Mouse (Mus musculus) small intestine, adult 2 months (tissue): Measurements from ENCODE around the gene 4930503E14Rik. TPM values are rescaled to one million over a fixed set of nuclear protein-coding genes. Genes with fewer than 3 reads are reported as not detected.
"Not testable (repeated sequence)": the region's sequence is repeated elsewhere in the genome, so short reads cannot be mapped to it uniquely, and the experiment has no call there.

Experiments
- H3K27ac ChIP-seq: fragments of 200-500 bp; 2 replicates; pipeline ENCODE4 v1.5.1; 2012; ENCODE audit warnings: low read depth, low read length, control low read depth, inconsistent platforms; ENCODE audit not compliant: insufficient read depth
- H3K27me3 ChIP-seq: fragments of 200-500 bp; 2 replicates; pipeline ENCODE4 v1.6.1; 2012; ENCODE audit warnings: mild to moderate bottlenecking, moderate library complexity, low read length, inconsistent platforms; ENCODE audit not compliant: control insufficient read depth, insufficient read depth
- H3K36me3 ChIP-seq: fragments of 200-500 bp; 2 replicates; pipeline ENCODE4 v1.6.1; 2012; ENCODE audit warnings: mild to moderate bottlenecking, low read length, control low read depth, inconsistent platforms; ENCODE audit not compliant: control insufficient read depth, insufficient read depth
- H3K4me1 ChIP-seq: fragments of 200-500 bp; 2 replicates; pipeline ENCODE4 v1.6.1; 2012; ENCODE audit warnings: low read length, inconsistent platforms, mixed read lengths; ENCODE audit not compliant: control insufficient read depth, insufficient read depth, insufficient read length
- H3K4me3 ChIP-seq: fragments of 200-500 bp; 2 replicates; pipeline ENCODE4 v1.5.1; 2012; ENCODE audit warnings: low read depth, mild to moderate bottlenecking, control low read depth, inconsistent platforms, low read length, moderate library complexity
- CTCF ChIP-seq: fragments of 200-500 bp; IDR thresholded peaks from 2 replicates; pipeline ENCODE4 v1.5.1; 2012; ENCODE audit warnings: low read depth, mild to moderate bottlenecking, control low read depth, inconsistent platforms, low read length, moderate library complexity, mixed read lengths; ENCODE audit not compliant: insufficient replicate concordance, insufficient read length; ENCODE audit errors: extremely low read depth
- POLR2A ChIP-seq: fragments of 200-500 bp; IDR thresholded peaks from 2 replicates; pipeline ENCODE4 v1.6.1; 2012; ENCODE audit warnings: low read depth, mild to moderate bottlenecking, control low read depth, inconsistent platforms, low read length, moderate library complexity
- WGBS: fragments of 180-500 bp; shearing (Covaris S2); methylation state at CpG from one replicate; pipeline ENCODE4 v1.1.7; 2018; 5-methylcytosine and 5-hydroxymethylcytosine counted together
- polyA plus RNA-seq: library from polyadenylated mRNA; depleted of rRNA; stranded (reverse); fragments of >200 nt; gene quantifications from 2 replicates; pipeline ENCODE4 v1.2.3, GENCODE M21; 2012; rRNA removed

The 4930503E14Rik gene
- polyA plus RNA-seq: not detected in 2 replicates

- not testable (repeated sequence) for H3K36me3 ChIP-seq, H3K4me1 ChIP-seq, H3K27ac ChIP-seq, H3K4me3 ChIP-seq, H3K27me3 ChIP-seq
- 87% methylated on average over 3 of the region's 3 CpGs for WGBS
These were observed at the start of gene 4930503E14Rik for GRCm38 (mm10) chr14:44213154-44213553. Gene 4930503E14Rik, minus strand, starts transcription at chr14:44213254.

- Histone ChIP-seq H3K4me3 (no peak overlapping the region), H3K36me3 (no peaks in the 10 kb centered on the region), H3K27me3 (no peaks in the 10 kb centered on the region), H3K4me1 (no peaks in the 10 kb centered on the region), H3K27ac (no peak overlapping the region)
- TF ChIP-seq CTCF (no peak), POLR2A (no peak)
- WGBS: 88% methylated on average over 16 of the region's 16 CpGs
These were observed 35.0 kb upstream of the 4930503E14Rik start for GRCm38 (mm10) chr14:44248039-44248438.

DNA sequence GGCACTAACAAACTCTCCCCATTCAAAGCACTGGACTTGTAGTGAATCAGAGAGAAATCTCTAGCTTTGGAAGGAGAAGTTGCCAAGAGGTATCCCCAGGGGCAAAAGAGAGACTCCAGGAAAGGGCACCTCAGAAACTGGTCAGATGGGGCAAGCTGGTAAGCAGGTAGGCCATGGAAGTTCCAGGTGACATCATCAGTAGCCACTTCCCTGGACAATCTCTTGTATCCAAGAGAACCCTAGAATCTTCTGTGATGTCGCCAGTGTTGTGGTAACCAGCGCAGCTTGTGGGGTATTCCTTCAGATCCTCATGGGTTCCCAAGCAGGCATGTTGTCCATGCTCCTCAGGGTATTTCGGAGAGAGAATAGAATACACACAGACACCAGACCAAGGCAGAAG, 15.7 kb downstream of the 4930503E14Rik start, which contains the start of gene Gm8212:
Gm8212 (plus strand) TSS at position 301 of the 400 bp plus-strand sequence.
- 91% methylated on average over 2 of the region's 3 CpGs for WGBS
- not testable (repeated sequence) for H3K27ac ChIP-seq, H3K4me1 ChIP-seq, H3K4me3 ChIP-seq, H3K27me3 ChIP-seq, H3K36me3 ChIP-seq

DNA sequence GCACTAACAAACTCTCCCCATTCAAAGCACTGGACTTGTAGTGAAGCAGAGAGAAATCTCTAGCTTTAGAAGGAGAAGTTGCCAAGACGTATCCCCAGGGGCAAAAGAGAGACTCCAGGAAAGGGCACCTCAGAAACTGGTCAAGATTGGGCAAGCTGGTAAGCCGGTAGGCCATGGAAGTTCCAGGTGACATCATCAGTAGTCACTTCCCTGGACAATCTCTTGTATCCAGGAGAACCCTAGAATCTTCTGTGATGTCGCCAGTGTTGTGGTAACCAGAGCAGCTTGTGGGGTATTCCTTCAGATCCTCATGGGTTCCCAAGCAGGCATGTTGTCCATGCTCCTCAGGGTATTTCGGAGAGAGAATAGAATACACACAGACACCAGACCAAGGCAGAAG, 89.5 kb downstream of the 4930503E14Rik start, which contains the start of gene Gm3327:
Gm3327 (plus strand) TSS at position 301 of the 400 bp plus-strand sequence.
- H3K4me1 ChIP-seq, H3K27me3 ChIP-seq, H3K4me3 ChIP-seq, H3K27ac ChIP-seq, H3K36me3 ChIP-seq: not testable (repeated sequence)
- 78% methylated on average over 4 of the region's 4 CpGs for WGBS

Other genes with a start within 250 kb of the 4930503E14Rik start
- gene Ang6, start 211.0 kb downstream of the 4930503E14Rik start, polyA plus RNA-seq: not detected in 2 replicates
- 1.4 and 1.8 TPM in 2 replicates for gene Ear2, start 110.6 kb downstream of the 4930503E14Rik start, polyA plus RNA-seq
- gene Gm3327, start 89.4 kb downstream of the 4930503E14Rik start, polyA plus RNA-seq: not detected in 2 replicates
- not detected in 2 replicates for gene Gm8212, start 15.6 kb downstream of the 4930503E14Rik start, polyA plus RNA-seq
- gene Gm8220, start 72.3 kb upstream of the 4930503E14Rik start, polyA plus RNA-seq: not detected in 2 replicates
- not detected in 2 replicates for gene Gm5930, start 125.3 kb upstream of the 4930503E14Rik start, polyA plus RNA-seq
- not detected in 2 replicates for gene Gm8229, start 152.1 kb upstream of the 4930503E14Rik start, polyA plus RNA-seq
- gene Gm3371, start 197.4 kb upstream of the 4930503E14Rik start, polyA plus RNA-seq: not detected in 2 replicates
- not detected in 2 replicates for gene Gm8232, start 220.4 kb upstream of the 4930503E14Rik start, polyA plus RNA-seq